Mouse (Mus musculus) liver, postnatal 0 days (tissue): ENCODE results near the gene Mettl7b.

Source experiments
- CTCF ChIP-seq: sonication (generic); IDR thresholded peaks from 2 replicates; pipeline ENCODE4 v1.5.1; 2016; ENCODE audit warnings: antibody characterized with exemption, low read depth
- EP300 ChIP-seq: IDR thresholded peaks from 2 replicates; pipeline ENCODE4 v1.6.1; 2016; ENCODE audit warnings: antibody characterized with exemption, low read depth, mild to moderate bottlenecking

DNA sequence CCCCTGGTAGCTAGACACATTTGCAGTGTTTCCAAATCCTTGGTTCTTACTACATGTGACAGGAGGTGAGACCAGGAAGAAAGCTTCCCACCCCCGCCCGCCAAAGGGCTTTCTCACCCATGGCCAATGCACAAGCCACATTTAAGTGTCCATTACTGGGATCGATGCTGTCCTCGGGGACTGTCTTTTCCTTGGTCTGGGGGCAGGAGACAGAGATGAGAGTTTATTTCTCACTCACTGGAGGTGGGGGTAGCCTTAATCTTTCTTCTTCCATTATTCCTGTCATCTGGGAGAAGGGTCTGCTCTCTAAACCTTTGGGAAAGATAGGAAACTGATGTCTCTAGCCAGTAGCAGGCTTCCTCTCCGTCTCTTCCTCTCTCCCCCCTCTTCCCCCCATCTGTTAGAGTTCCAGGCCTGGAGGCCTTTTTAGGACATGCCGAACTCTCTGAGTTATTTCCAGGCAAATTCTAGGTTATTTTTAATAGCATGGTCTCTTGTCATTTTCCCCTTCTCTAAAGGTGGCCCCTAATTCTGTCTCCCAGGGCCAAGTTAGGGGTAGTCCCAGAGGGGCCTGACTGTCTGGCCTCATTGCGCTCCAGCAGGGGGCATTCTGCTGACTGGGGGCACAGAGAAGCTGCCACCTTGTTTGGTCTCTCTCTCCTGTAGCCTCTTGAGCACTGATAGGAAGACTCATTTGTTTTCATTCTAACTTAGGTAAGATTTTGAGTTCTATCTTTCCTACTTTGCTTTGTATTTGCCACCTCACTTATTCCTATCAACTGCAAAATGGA, 25.6 kb downstream of the Mettl7b start:
- TF ChIP-seq CTCF (no peak), EP300 (no peak)
